Mouse (Mus musculus) heart, postnatal 0 days (tissue): Measurements from ENCODE around the gene Clec11a.

Experiments used
- CTCF ChIP-seq: IDR thresholded peaks from 2 replicates; pipeline ENCODE4 v1.5.1; 2016; ENCODE audit warnings: antibody characterized with exemption, control low read depth, low read depth
- EP300 ChIP-seq: IDR thresholded peaks from 2 replicates; pipeline ENCODE4 v1.6.1; 2016; ENCODE audit warnings: antibody characterized with exemption, low read depth

DNA sequence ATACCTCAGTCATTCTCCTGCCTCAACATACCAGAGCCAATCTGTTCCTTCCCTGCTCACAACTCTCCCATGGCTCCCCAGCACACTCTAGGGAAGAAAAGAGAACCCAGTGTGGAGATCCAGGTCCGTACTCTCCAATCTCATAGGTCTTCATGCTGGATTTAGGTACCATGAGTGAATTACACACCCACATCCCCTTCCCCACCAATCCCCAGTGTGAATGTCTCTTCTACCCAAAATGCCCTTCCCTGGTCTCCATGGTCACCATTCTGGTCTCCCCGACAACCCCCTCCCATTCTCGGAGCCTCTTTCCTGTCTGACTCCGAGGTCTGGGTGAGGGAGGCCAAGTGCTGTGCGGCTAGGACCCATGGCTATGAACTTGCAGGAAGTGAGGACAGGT lies 45.6 kb downstream of the Clec11a start, which contains the start of gene Gm15517:
- no peak for TF ChIP-seq CTCF
- TF ChIP-seq EP300 = no peak
